Mouse (Mus musculus) MEL (cell line): ENCODE measurements around the gene Pex14. TPM values are rescaled to one million over a fixed set of nuclear protein-coding genes. Genes with fewer than 3 reads are reported as not detected.

ENCODE experiments used
- DNase-seq: peaks from one replicate; pipeline ENCODE4 v3.0.0; 2011; ENCODE audit warnings: low read depth, low spot score
- H3K27ac ChIP-seq: 2 replicates; pipeline ENCODE4 v1.5.1; 2012; ENCODE audit warnings: low read depth, mild to moderate bottlenecking, control low read depth, low read length, moderate library complexity; ENCODE audit not compliant: control insufficient read depth
- H3K27me3 ChIP-seq, 2 experiments: fragments of 150-350 bp in 1 of 2; sonication (generic) in 1 of 2; 2 replicates each; pipeline ENCODE4 v1.6.1; 2012; ENCODE audit warnings: low read length in 2 of 2, mild to moderate bottlenecking in 2 of 2, improper control_type of control experiment in 1 of 2, moderate library complexity in 1 of 2; ENCODE audit not compliant: insufficient read depth in 2 of 2, control insufficient read depth in 1 of 2
- H3K36me3 ChIP-seq, 2 experiments: 2 replicates each; pipeline ENCODE4 v1.6.1; 2012 to 2014; ENCODE audit warnings: low read length in 2 of 2, improper control_type of control experiment in 1 of 2, inconsistent platforms in 1 of 2, mild to moderate bottlenecking in 1 of 2; ENCODE audit not compliant: insufficient read depth in 2 of 2, control insufficient read depth in 1 of 2
- H3K4me1 ChIP-seq, 2 experiments: fragments of 150-350 bp in 1 of 2; sonication (generic) in 1 of 2; 2 replicates each; pipeline ENCODE4 v1.6.1; 2012; ENCODE audit warnings: low read length in 2 of 2, improper control_type of control experiment in 1 of 2, mild to moderate bottlenecking in 1 of 2; ENCODE audit not compliant: insufficient read depth in 2 of 2, control insufficient read depth in 1 of 2
- H3K4me3 ChIP-seq, 2 experiments: fragments of 150-350 bp in 1 of 2; sonication (generic) in 1 of 2; 2 replicates each; pipeline ENCODE4 v1.5.1; 2012; ENCODE audit warnings: low read depth in 2 of 2, low read length in 2 of 2, mild to moderate bottlenecking in 2 of 2, moderate library complexity in 2 of 2, control low read depth in 1 of 2, improper control_type of control experiment in 1 of 2; ENCODE audit not compliant: control insufficient read depth in 1 of 2, insufficient read depth in 1 of 2
- H3K79me2 ChIP-seq: 2 replicates; pipeline ENCODE4 v1.6.1; 2012; ENCODE audit warnings: mild to moderate bottlenecking, low read length, moderate library complexity; ENCODE audit not compliant: control insufficient read depth, poor library complexity, insufficient read depth
- H3K9ac ChIP-seq: 2 replicates; pipeline ENCODE4 v1.6.1; 2012; ENCODE audit warnings: low read depth, mild to moderate bottlenecking, control low read depth, low read length, moderate library complexity; ENCODE audit not compliant: control insufficient read depth, poor library complexity, severe bottlenecking
- H3K9me3 ChIP-seq: fragments of 150-350 bp; sonication (generic); replicated peaks from 2 replicates; pipeline ENCODE4 v1.6.1; 2012; ENCODE audit warnings: mild to moderate bottlenecking, low read length, improper control_type of control experiment, moderate library complexity; ENCODE audit not compliant: insufficient read depth
- BHLHE40 ChIP-seq: IDR thresholded peaks from 2 replicates; pipeline ENCODE4 v1.6.1; 2012; ENCODE audit warnings: low read depth, mild to moderate bottlenecking, inconsistent platforms, low read length, improper control_type of control experiment, borderline replicate concordance
- CHD1 ChIP-seq: IDR thresholded peaks from 2 replicates; pipeline ENCODE4 v1.6.1; 2012; ENCODE audit warnings: low read depth, mild to moderate bottlenecking, inconsistent platforms, low read length, improper control_type of control experiment
- CTCF ChIP-seq, 3 experiments: IDR thresholded peaks in 2 of 3; conservative IDR thresholded peaks in 1 of 3; 2 replicates each; pipeline ENCODE4 v1.5.1; 2011 to 2012; ENCODE audit warnings: low read length in 3 of 3, low read depth in 2 of 3, mild to moderate bottlenecking in 2 of 3, improper control_type of control experiment in 1 of 3, inconsistent platforms in 1 of 3, mixed read lengths in 1 of 3, moderate library complexity in 1 of 3; ENCODE audit not compliant: control insufficient read depth in 1 of 3, insufficient read depth in 1 of 3, poor library complexity in 1 of 3, severe bottlenecking in 1 of 3
- EP300 ChIP-seq, 2 experiments: IDR thresholded peaks; 2 replicates each; pipeline ENCODE4 v1.6.1; 2011; ENCODE audit warnings: improper control_type of control experiment in 2 of 2, low read length in 2 of 2, low read depth in 1 of 2, mild to moderate bottlenecking in 1 of 2
- ETS1 ChIP-seq: IDR thresholded peaks from 2 replicates; pipeline ENCODE4 v1.6.1; 2012; ENCODE audit warnings: low read depth, mild to moderate bottlenecking, inconsistent platforms, low read length, improper control_type of control experiment, moderate library complexity
- GABPA ChIP-seq: IDR thresholded peaks from 2 replicates; pipeline ENCODE4 v1.6.1; 2012; ENCODE audit warnings: low read depth, mild to moderate bottlenecking, inconsistent platforms, low read length, improper control_type of control experiment, moderate library complexity
- GATA1 ChIP-seq: IDR thresholded peaks from 2 replicates; pipeline ENCODE4 v1.6.1; 2011; ENCODE audit warnings: low read depth, low read length, improper control_type of control experiment
- HCFC1 ChIP-seq: IDR thresholded peaks from 2 replicates; pipeline ENCODE4 v1.6.1; 2012; ENCODE audit warnings: low read depth, mild to moderate bottlenecking, inconsistent platforms, low read length, improper control_type of control experiment, moderate library complexity
- JUND ChIP-seq: IDR thresholded peaks from 2 replicates; pipeline ENCODE4 v1.6.1; 2011; ENCODE audit warnings: low read depth, mild to moderate bottlenecking, improper control_type of control experiment, low read length
- MAZ ChIP-seq: IDR thresholded peaks from 2 replicates; pipeline ENCODE4 v1.6.1; 2012; ENCODE audit warnings: low read depth, mild to moderate bottlenecking, inconsistent platforms, low read length, improper control_type of control experiment
- MEF2A ChIP-seq: IDR thresholded peaks from 2 replicates; pipeline ENCODE4 v1.6.1; 2014; ENCODE audit warnings: low read depth, mild to moderate bottlenecking, inconsistent platforms, low read length, improper control_type of control experiment; ENCODE audit not compliant: poor library complexity, insufficient replicate concordance, severe bottlenecking; ENCODE audit errors: extremely low read depth
- MYB ChIP-seq: IDR thresholded peaks from 2 replicates; pipeline ENCODE4 v1.6.1; 2011; ENCODE audit warnings: mild to moderate bottlenecking, low read depth, low read length, improper control_type of control experiment
- MYC ChIP-seq: IDR thresholded peaks from 2 replicates; pipeline ENCODE4 v1.6.1; 2011; ENCODE audit warnings: low read depth, mild to moderate bottlenecking, low read length, improper control_type of control experiment, moderate library complexity
- NRF1 ChIP-seq: IDR thresholded peaks from 2 replicates; pipeline ENCODE4 v1.6.1; 2014; ENCODE audit warnings: low read depth, mild to moderate bottlenecking, inconsistent platforms, low read length, improper control_type of control experiment, moderate library complexity; ENCODE audit not compliant: poor library complexity, insufficient read depth, severe bottlenecking
- POLR2A ChIP-seq, 2 experiments: IDR thresholded peaks; 2 replicates each; pipeline ENCODE4 v1.6.1; 2011 to 2012; ENCODE audit warnings: low read length in 2 of 2, mild to moderate bottlenecking in 2 of 2, control low read depth in 1 of 2, improper control_type of control experiment in 1 of 2, low read depth in 1 of 2, moderate library complexity in 1 of 2; ENCODE audit not compliant: control insufficient read depth in 1 of 2, insufficient read depth in 1 of 2, poor library complexity in 1 of 2
- SIN3A ChIP-seq: IDR thresholded peaks from 2 replicates; pipeline ENCODE4 v1.6.1; 2012; ENCODE audit warnings: low read length, improper control_type of control experiment, inconsistent platforms
- TAL1 ChIP-seq: IDR thresholded peaks from 2 replicates; pipeline ENCODE4 v1.6.1; 2012; ENCODE audit warnings: mild to moderate bottlenecking, inconsistent platforms, low read length, moderate library complexity, mixed read lengths
- TBP ChIP-seq: IDR thresholded peaks from 2 replicates; pipeline ENCODE4 v1.8.0; 2011; ENCODE audit warnings: low read depth, low read length, improper control_type of control experiment
- UBTF ChIP-seq: IDR thresholded peaks from 2 replicates; pipeline ENCODE4 v1.6.1; 2012; ENCODE audit warnings: low read depth, mild to moderate bottlenecking, inconsistent platforms, low read length, improper control_type of control experiment, moderate library complexity, borderline replicate concordance; ENCODE audit not compliant: insufficient read depth
- USF2 ChIP-seq, 2 experiments: IDR thresholded peaks; 2 replicates each; pipeline ENCODE4 v1.6.1; 2011 to 2012; ENCODE audit warnings: improper control_type of control experiment in 2 of 2, low read length in 2 of 2, borderline replicate concordance in 1 of 2, inconsistent platforms in 1 of 2, low read depth in 1 of 2, mild to moderate bottlenecking in 1 of 2; ENCODE audit not compliant: insufficient read depth in 1 of 2
- ZC3H11A ChIP-seq: IDR thresholded peaks from 2 replicates; pipeline ENCODE4 v1.6.1; 2012; ENCODE audit warnings: low read depth, mild to moderate bottlenecking, inconsistent platforms, low read length, improper control_type of control experiment
- ZKSCAN1 ChIP-seq: IDR thresholded peaks from 2 replicates; pipeline ENCODE4 v1.6.1; 2012; ENCODE audit warnings: low read depth, mild to moderate bottlenecking, inconsistent platforms, low read length, improper control_type of control experiment, moderate library complexity
- ZNF384 ChIP-seq: IDR thresholded peaks from 2 replicates; pipeline ENCODE4 v1.6.1; 2012; ENCODE audit warnings: low read depth, mild to moderate bottlenecking, inconsistent platforms, low read length, improper control_type of control experiment
- polyA plus RNA-seq, 2 experiments: library from polyadenylated mRNA; stranded (reverse) in 1 of 2; unstranded in 1 of 2; fragments of >175 nt in 1 of 2; fragments of >200 nt in 1 of 2; gene quantifications; 2 replicates each; pipeline versions ENCODE4 v1.2.1 to v1.2.4; 2012; ENCODE audit warnings: low replicate concordance in 2 of 2, low read depth in 1 of 2; ENCODE audit not compliant: insufficient read length in 2 of 2, insufficient read depth in 1 of 2, missing spikeins in 1 of 2
- total RNA-seq: library from RNA; depleted of rRNA; stranded (reverse); fragments of 300-350 nt; gene quantifications from 2 replicates; pipeline ENCODE4 v1.2.3, GENCODE M21; 2012

Pex14 gene
- total and polyA plus RNA-seq, 3 experiments = 38.3 to 49.2 TPM; not detected in 1

DNA sequence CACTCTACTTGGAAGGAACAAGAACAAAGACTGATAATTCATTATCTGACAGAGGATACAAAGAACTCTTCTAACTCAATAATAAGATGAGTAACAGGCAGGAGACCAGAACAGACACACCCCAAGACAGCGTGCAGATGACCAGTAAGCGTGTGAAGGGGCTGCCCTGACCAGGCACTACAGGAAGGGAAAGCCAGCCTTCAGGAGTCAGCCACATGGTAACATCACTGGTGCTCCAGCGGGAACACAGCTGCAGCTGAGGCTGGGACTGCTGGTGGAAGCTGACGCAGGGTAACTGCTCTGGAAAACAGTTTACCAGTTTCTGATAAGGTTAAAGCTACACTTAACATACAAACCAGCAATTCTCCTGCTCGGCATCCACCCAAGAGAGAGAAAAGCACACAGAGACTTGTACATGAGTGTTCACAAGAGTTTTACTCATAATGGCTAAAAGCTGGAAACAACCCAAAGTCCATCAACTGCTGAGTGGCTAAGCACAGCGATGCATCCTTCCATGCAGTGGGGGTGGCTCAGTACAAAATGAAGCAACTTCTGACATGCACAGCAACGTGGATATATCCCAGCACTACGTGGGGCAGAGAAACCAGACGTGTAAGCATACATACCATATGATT, 121.3 kb downstream of the Pex14 start:
- Histone ChIP-seq H3K79me2 (no peaks in the 10 kb centered on the region), H3K36me3 (no peaks in the 10 kb centered on the region), H3K9ac (no peak overlapping the region), H3K9me3 (no peaks in the 10 kb centered on the region), H3K4me3 (no peak overlapping the region), H3K27me3 (no peaks in the 10 kb centered on the region), H3K27ac (no peak overlapping the region), H3K4me1 (no peaks in the 10 kb centered on the region)
- TF ChIP-seq ZNF384 (no peak), JUND (no peak), UBTF (no peak), ZKSCAN1 (no peak), MEF2A (no peak), ETS1 (no peak), USF2 (IDR thresholded peaks at IDR 0.05; ENCODE audit: borderline replicate concordance in 1 of 2, insufficient read depth in 1 of 2, low read depth in 1 of 2, low read length in 2 of 2) (no peak), GATA1 (no peak), GABPA (no peak), SIN3A (no peak), NRF1 (no peak), BHLHE40 (no peak), MAZ (no peak)
- DNase-seq = no peak

- no peaks in the 10 kb centered on the region for H3K36me3 ChIP-seq
Measured at GRCm38 (mm10) chr4:148974833-148975232, 124.8 kb downstream of the Pex14 start.

More at GRCm38 (mm10) chr4:148974833-148975232, 124.8 kb downstream of the Pex14 start:
- H3K27ac ChIP-seq = no peak overlapping the region
- TF ChIP-seq ZC3H11A = no peak
- TF ChIP-seq POLR2A (IDR thresholded peaks at IDR 0.05; ENCODE audit: control insufficient read depth in 1 of 2, insufficient read depth in 1 of 2, low read depth in 1 of 2, low read length in 2 of 2, poor library complexity in 1 of 2) = no peak
- no peak for TF ChIP-seq EP300 (IDR thresholded peaks at IDR 0.05; ENCODE audit: low read depth in 1 of 2, low read length in 2 of 2)
- no peak for TF ChIP-seq MEF2A
- TF ChIP-seq ETS1 = no peak
- no peak for TF ChIP-seq BHLHE40
- no peak for TF ChIP-seq TAL1
- no peak for TF ChIP-seq GATA1
- no peak for TF ChIP-seq CHD1
- TF ChIP-seq MYB = no peak
- no peak for TF ChIP-seq HCFC1
- no peak for TF ChIP-seq CTCF (IDR thresholded peaks at IDR 0.05 in 2 of 3, conservative IDR thresholded peaks at IDR 0.05 in 1 of 3; ENCODE audit: control insufficient read depth in 1 of 3, insufficient read depth in 1 of 3, low read depth in 2 of 3, low read length in 3 of 3, poor library complexity in 1 of 3, severe bottlenecking in 1 of 3)
- no peak for TF ChIP-seq MYC
- no peak for TF ChIP-seq TBP
- H3K4me1 ChIP-seq = no peaks in the 10 kb centered on the region
- H3K4me3 ChIP-seq = no peak overlapping the region
- no peaks in the 10 kb centered on the region for H3K27me3 ChIP-seq
- no peaks in the 10 kb centered on the region for H3K9me3 ChIP-seq
- H3K79me2 ChIP-seq = no peaks in the 10 kb centered on the region
- DNase-seq = no peak
- H3K9ac ChIP-seq = no peak overlapping the region
